Mouse (Mus musculus): Measurements from ENCODE around the gene Birc5.
"Not testable (repeated sequence)": the region's sequence is repeated elsewhere in the genome, so short reads cannot be mapped to it uniquely, and the experiment has no call there.

Gene Birc5

DNA sequence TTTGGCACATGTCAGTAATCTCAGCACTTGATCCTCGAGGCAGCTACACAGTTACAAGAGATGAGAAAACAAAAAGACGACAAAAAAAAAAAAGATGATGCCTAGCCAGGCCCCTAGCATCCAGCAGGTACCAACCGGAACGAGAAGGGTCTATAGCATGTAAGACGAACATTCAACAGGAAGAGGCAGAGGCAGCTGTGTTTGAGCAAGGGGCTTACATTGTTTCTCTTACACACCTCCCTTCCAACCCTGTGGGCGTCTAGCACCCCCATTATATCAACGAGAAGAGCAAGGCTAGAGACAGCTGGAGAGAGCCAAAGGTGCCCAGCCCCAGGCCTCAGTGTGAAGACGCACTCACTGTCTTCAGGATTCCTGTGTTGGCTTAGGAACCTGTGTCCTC, 22.1 kb upstream of the Birc5 start:
- DNase-seq (ENCODE audit: low read depth, low spot score): no peak

GRCm38 (mm10) chr11:117827386-117827785, 21.7 kb upstream of the Birc5 start:
- DNase-seq (ENCODE audit: low read depth, low spot score): no peak

DNA sequence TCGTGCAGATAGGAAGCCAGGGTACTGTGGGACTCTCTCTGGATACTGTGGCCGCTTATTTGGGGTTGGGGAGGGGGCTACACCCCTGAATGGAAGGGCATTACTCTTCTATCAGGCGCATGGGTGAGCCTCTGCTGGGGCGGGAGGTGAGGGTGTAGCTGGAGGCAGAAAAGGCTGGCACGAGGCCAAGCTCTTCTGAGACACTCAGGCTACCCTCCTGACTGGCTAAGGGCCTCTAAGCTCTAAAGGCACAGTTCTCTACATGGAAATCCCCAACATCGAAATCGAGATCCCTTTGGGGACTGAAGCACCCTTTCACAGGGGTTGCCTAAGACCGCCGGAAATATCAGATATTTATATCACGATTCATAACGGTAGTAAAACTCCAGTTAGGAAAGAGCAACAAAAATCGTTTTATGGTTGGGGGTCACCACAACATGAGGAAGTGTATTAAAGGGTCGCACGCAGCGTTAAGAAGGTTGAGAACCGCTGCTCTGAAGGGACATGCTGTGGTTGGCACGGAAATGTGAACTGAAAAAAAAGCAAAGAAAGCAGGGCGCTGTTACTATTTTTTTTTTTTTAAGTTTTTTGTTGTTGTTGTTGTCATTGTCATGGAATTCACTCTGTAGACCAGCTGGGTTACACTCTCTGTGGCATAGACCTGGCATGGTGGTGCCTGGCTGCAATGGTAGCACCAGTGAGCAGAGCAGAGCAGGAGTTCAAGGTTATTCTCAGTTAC, 20.7 kb upstream of the Birc5 start:
- no peak for DNase-seq (ENCODE audit: low read depth, low spot score)

DNA sequence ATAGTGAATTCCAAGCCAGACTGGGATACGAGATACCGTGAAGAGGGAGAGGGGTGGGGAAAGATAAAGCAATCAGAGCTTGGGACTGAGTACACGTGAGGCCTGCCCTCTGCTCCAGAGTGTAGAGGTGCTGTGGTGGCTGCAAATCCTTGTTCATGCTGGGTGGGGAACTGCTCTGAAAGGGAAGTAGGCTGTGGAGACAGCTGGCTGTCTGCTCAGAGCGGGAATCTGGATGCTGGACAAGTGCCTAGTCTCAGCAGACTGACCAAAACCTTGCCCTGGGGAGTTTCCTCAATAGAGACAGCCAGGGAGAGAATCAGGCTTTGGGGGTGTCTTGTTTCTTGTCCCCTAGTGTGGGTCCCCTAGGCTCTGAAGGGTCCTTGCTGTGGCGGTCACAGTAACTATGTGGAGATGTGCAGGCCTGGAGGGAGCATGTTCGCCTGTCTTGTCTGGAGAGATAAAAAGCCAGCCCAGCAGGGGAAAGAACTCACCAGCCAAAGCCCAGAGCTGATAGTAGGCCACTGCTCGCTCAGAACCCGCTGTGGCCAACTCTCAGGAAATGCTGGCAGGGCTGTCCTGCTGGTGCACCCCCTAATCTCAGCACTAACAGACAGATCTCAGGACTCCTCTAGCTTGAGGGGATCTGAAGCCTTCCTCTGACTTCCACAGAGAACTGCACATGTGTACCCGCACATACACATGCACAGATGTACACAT, 20.0 kb upstream of the Birc5 start:
- DNase-seq (ENCODE audit: low read depth, low spot score): no peak

DNA sequence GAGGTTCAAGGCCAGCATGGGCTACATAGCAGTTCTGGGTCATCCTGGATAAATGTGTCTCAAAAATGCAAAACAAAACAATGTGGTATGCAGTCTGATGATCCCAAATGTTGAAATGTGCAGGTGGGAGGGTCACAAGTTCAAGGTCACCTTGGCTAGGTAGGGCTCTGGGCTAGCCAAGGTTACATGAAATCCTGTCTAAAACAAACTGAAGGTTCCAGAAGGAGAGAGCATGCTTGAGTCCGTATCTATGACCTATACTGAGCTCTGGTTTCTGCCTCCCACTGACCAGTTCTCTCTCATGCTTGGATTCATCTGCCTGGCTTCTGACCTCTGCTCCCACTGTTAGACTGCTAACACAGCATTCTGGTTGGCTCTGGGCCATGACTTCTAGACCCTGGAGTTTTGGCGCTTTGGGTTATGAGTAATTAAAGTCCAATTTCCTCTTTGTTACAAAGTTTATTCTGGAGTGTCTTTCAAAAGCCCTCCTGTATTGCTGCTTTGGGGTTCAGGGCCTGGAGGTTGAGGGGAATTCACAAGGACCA, 19.3 kb upstream of the Birc5 start:
- DNase-seq (ENCODE audit: low read depth, low spot score): no peak

- no peak for DNase-seq (ENCODE audit: low read depth, low spot score)
Observed at GRCm38 (mm10) chr11:117830401-117830800, 18.6 kb upstream of the Birc5 start.

DNA sequence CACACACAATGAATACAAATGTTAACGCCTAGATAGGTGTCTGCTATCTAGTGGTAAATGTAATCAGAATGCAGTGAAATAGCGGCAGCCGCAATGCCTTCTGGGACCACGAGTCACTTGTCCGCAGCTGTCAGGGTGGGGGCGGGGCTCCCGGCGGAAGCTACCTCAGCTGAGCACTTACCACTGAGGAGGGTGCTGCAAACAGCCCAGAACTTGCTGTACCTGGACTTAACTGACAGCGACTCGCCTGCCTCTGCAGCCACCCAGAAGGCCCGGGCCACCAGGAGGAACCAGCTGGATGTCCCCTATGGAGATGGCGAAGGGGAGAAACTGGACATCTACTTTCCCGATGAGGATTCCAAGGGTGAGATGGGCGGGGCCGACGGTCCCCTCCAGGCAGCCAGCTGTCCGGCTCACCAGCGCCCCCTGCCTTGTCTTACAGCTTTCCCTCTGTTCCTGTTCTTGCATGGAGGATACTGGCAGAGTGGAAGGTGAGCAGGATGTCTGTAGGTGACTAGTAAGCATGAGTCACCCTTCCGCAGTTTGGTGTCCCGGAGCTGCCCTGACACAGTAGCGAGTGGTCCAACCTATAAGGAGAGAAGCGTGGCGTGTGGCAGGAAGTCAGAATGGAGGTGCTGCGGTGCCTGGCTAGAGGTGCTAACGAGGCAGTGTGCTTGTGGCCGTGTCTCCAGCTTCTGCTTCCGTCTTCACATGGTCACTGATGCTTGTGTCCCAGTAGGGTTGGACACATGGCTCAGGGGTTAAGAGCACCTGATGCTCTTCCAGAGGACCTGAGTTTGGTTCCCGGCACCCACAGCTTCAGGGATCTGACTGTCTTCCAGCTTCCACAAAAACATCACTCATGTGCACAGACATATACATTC, 16.7 kb upstream of the Birc5 start:
- DNase-seq (ENCODE audit: low read depth, low spot score): peak; percentile 86

DNA sequence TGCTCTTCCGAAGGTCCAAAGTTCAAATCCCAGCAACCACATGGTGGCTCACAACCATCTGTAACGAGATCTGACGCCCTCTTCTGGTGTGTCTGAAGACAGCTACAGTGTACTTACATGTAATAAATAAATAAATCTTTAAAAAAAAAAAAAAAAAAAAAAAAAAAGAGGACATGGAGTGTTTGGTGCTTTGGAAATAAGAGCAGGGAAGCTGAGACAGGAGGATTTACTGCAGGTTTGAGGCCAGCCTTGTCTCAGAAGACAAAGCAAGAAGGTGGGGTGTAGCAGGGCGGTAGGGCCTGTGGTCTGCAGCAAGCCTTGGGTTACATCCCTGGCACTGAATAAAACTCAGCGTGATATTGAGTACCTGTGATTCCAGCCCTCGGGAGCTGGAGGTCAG, 15.5 kb upstream of the Birc5 start:
- DNase-seq (ENCODE audit: low read depth, low spot score): not testable (repeated sequence)

GRCm38 (mm10) chr11:117834086-117834485, 15.0 kb upstream of the Birc5 start:
- no peak for DNase-seq (ENCODE audit: low read depth, low spot score)

- peak; percentile 50 for DNase-seq (ENCODE audit: low read depth, low spot score)
Observed at GRCm38 (mm10) chr11:117836306-117836705, 12.7 kb upstream of the Birc5 start.

DNA sequence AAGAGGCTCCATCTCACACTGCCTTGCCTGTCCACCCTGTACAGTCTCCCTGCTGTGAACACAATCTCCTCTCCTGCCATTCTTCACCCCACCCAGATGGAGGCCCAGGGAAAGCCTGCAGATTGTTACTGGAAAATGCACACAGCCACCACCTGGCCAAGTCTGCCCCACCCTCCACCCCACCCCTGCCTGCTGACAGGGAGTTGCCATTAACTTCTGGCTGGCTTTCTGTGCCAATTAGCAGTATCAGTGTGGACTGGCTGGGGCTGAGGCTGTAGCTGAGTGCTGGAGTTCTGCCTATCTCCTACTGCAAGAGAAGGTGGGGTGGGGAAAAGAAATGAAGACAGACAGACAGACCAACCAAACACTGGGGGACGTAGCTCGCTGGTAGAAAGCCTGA, 10.5 kb upstream of the Birc5 start:
- DNase-seq (ENCODE audit: low read depth, low spot score): no peak

DNA sequence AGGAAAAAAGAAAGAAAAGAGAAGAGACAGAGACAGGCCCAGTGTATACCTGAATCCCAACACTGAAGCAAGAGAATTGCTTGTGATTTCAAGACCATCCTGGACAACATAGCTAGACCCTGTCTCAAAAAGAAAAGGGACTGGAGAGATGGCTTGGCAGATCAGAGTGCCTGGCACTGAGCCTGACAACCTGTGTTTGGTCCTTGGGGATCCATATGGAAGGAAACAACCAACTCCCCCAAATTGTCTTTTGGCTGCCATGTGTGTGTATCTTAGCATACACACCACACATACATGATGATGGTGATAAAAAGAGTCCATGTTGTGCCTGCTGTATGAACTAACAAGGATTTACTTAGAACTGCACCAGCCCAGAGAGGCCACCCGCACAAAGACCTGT, 10.0 kb upstream of the Birc5 start:
- no peak for DNase-seq (ENCODE audit: low read depth, low spot score)

- DNase-seq (ENCODE audit: low read depth, low spot score): no peak
Observed at GRCm38 (mm10) chr11:117840910-117841309, 8.1 kb upstream of the Birc5 start.

- no peak for DNase-seq (ENCODE audit: low read depth, low spot score)
Observed at GRCm38 (mm10) chr11:117843434-117843833, 5.6 kb upstream of the Birc5 start.

DNA sequence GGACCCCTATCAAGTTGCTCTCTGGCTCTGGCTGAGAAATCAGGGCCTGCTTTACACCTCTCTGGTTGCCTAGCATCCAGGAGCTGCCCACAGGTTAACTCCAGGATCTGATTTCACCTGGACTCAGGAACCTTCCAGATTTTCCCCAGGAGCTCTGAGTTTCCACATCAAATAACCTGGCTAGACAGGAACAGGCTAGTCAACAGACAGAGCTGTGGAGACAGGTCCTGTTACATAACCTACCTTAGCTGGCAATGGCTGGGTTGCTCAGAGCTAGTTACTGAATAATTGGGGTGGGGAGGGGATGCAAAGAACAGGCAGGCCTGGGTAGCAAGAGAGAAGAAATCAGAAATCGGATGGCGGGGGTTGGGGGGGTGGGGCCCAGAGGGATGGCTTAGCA, 4.1 kb upstream of the Birc5 start:
- no peak for DNase-seq (ENCODE audit: low read depth, low spot score)

DNA sequence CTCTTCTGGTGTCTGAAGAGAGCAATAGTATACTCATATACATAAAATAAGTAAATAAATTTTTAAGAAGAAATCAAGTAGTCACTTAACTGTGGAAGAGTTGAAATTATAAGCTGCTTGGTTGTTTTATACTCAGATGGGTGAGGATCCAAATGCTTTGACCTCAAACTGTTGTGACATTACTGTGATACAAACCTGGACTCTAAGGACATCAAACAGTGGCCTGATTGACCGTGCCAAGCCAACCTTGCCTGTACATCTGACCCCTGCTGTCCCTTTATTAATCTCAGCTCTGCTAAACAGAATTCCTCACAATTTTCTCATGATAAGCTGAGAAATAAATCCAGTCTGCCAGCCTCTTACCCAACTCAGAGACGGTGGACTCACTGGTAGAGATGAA, 3.4 kb upstream of the Birc5 start:
- DNase-seq (ENCODE audit: low read depth, low spot score): no peak

GRCm38 (mm10) chr11:117846640-117847039, 2.4 kb upstream of the Birc5 start:
- DNase-seq (ENCODE audit: low read depth, low spot score): no peak

GRCm38 (mm10) chr11:117847593-117848215, 1.3 kb upstream of the Birc5 start:
- DNase-seq (ENCODE audit: low read depth, low spot score): no peak

- no peak for DNase-seq (ENCODE audit: low read depth, low spot score)
Observed at GRCm38 (mm10) chr11:117848271-117848984, 623 bp upstream of the Birc5 start.

- DNase-seq (ENCODE audit: low read depth, low spot score): no peak
Observed at GRCm38 (mm10) chr11:117852875-117853274, 3.8 kb downstream of the Birc5 start.

DNA sequence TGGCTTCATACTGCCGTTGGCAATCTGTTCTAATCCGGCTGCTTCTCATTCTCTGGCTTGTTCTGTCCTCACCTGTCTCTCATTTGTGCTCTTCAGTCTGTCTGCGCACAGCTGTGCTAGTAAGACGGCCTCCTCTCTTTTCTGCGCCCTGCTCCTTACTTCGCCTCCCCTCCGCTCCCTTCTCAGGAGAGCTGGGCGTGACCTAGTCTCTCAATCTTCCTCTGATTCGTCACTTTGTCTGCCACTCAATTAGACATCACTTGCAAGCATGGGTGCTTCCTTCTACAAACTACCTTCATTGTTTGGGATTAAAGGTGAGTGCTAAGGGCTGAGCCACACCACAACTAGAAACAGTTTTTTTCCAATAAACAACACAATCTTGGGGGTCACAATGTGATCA, 5.2 kb downstream of the Birc5 start:
- DNase-seq (ENCODE audit: low read depth, low spot score): no peak

Measured in mesoderm, embryonic 11.5 days (tissue).